Mouse (Mus musculus) heart, adult 2 months (tissue): ENCODE data around the gene Slc22a15.

Experiments used
- CTCF ChIP-seq: fragments of 200-600 bp; IDR thresholded peaks from 2 replicates; pipeline ENCODE4 v1.8.1; 2022; ENCODE audit warnings: antibody characterized with exemption, mild to moderate bottlenecking, moderate library complexity
- POLR2A ChIP-seq: fragments of 200-500 bp; IDR thresholded peaks from 2 replicates; pipeline ENCODE4 v1.6.1; 2011; ENCODE audit warnings: mild to moderate bottlenecking, low read depth, low read length, control low read depth; ENCODE audit not compliant: insufficient read depth

DNA sequence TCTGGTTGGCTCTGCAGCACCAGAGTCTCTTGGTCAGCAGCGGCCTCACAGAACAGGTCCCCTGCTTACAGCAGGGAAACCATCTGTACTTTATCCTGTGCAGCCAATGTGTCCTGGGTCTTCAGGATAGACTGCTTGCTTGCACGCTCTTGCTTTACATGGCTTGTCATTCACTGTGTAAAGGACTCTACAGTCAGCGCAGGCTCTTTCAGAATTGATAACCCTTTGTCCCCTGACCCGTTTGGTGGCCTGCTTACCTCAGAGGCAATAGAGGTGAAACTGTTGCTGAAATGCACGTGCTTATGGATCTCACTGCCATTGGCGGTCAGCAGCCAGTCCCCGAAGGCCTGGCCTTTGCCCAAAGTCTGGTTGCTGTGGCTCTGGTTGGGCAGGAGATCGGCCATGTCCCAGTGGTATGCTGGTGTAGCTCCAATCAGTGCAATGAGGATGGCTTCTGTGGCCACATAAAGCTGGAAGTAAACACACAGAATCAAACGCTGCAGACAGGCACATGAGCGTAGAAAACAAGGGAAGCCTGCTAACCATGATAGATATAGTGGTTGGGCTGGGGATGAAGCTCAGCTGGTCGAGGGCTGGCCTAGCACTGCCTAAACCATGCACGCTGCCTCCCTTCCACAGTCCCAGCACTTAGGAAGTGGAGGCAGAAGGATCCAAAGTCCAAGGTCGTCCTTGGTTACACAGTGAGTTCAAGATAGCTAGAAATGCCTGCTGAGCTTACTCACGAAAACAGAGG lies 9.0 kb downstream of the Slc22a15 start:
- TF ChIP-seq CTCF (no peak), POLR2A (no peak)
